Mouse (Mus musculus) ES-Bruce4 (cell line): Measurements from ENCODE around the gene Tldc2. TPM values are rescaled to one million over a fixed set of nuclear protein-coding genes. Genes with fewer than 3 reads are reported as not detected.

Experiments used
- H3K27ac ChIP-seq: 2 replicates; pipeline ENCODE4 v1.5.1; 2012; ENCODE audit warnings: low read length, inconsistent platforms; ENCODE audit not compliant: insufficient read depth
- H3K27me3 ChIP-seq: 2 replicates; pipeline ENCODE4 v1.6.1; 2012; ENCODE audit warnings: mild to moderate bottlenecking, low read length, inconsistent platforms; ENCODE audit not compliant: control insufficient read depth, poor library complexity, insufficient read depth, severe bottlenecking
- H3K36me3 ChIP-seq: 2 replicates; pipeline ENCODE4 v1.6.1; 2012; ENCODE audit warnings: inconsistent platforms, mild to moderate bottlenecking, low read length, moderate library complexity; ENCODE audit not compliant: control insufficient read depth, poor library complexity, insufficient read depth, severe bottlenecking
- H3K4me1 ChIP-seq: one replicate; pipeline ENCODE4 v1.8.1; 2011; ENCODE audit warnings: low read length; ENCODE audit not compliant: control insufficient read depth, insufficient read depth
- H3K4me3 ChIP-seq: 2 replicates; pipeline ENCODE4 v1.5.1; 2011; ENCODE audit warnings: low read depth, mild to moderate bottlenecking, low read length
- H3K9ac ChIP-seq: 2 replicates; pipeline ENCODE4 v1.6.1; 2012; ENCODE audit warnings: low read depth, mild to moderate bottlenecking, inconsistent platforms; ENCODE audit not compliant: poor library complexity, severe bottlenecking
- H3K9me3 ChIP-seq: replicated peaks from 2 replicates; pipeline ENCODE4 v1.6.1; 2012; ENCODE audit warnings: mild to moderate bottlenecking, low read length, inconsistent platforms; ENCODE audit not compliant: control insufficient read depth, poor library complexity, insufficient read depth, severe bottlenecking
- CTCF ChIP-seq: IDR thresholded peaks from one replicate; pipeline ENCODE4 v1.8.1; 2011; ENCODE audit warnings: low read depth, low read length
- EP300 ChIP-seq: IDR thresholded peaks from 2 replicates; pipeline ENCODE4 v1.6.1; 2011; ENCODE audit warnings: low read depth, low read length; ENCODE audit not compliant: insufficient read depth
- POLR2A ChIP-seq: IDR thresholded peaks from one replicate; pipeline ENCODE4 v1.8.1; 2011; ENCODE audit warnings: low read length; ENCODE audit not compliant: insufficient read depth
- polyA plus RNA-seq: library from polyadenylated mRNA; stranded (reverse); fragments of >200 nt; gene quantifications from 2 replicates; pipeline ENCODE4 v1.2.4, GENCODE M21; 2011; ENCODE audit warnings: low read depth; ENCODE audit not compliant: missing spikeins, insufficient read depth, insufficient read length

Tldc2 gene
- polyA plus RNA-seq, 1 experiment = not detected

- H3K27ac ChIP-seq = no peak overlapping the region
- no peak for TF ChIP-seq POLR2A
- TF ChIP-seq EP300 = no peak
- TF ChIP-seq CTCF = no peak
- no peak overlapping the region for H3K9ac ChIP-seq
- H3K4me3 ChIP-seq = no peak overlapping the region
- H3K36me3 ChIP-seq = no peaks in the 10 kb centered on the region
- H3K9me3 ChIP-seq = no peaks in the 10 kb centered on the region
- H3K27me3 ChIP-seq = no peaks in the 10 kb centered on the region
- H3K4me1 ChIP-seq = no peaks in the 10 kb centered on the region
These were observed 42.8 kb downstream of the Tldc2 start for GRCm38 (mm10) chr2:157129601-157130164.

GRCm38 (mm10) chr2:157130813-157131514 is 44.1 kb downstream of the Tldc2 start:
- Histone ChIP-seq H3K4me3 (no peak overlapping the region), H3K4me1 (no peaks in the 10 kb centered on the region), H3K36me3 (no peaks in the 10 kb centered on the region), H3K9ac (no peak overlapping the region), H3K9me3 (no peaks in the 10 kb centered on the region), H3K27me3 (no peaks in the 10 kb centered on the region), H3K27ac (no peak overlapping the region)
- TF ChIP-seq CTCF (no peak), EP300 (no peak), POLR2A (no peak)

- H3K27ac ChIP-seq = no peak overlapping the region
- TF ChIP-seq EP300 = no peak
- no peak for TF ChIP-seq CTCF
- no peak for TF ChIP-seq POLR2A
- H3K9ac ChIP-seq = no peak overlapping the region
- H3K36me3 ChIP-seq = no peaks in the 10 kb centered on the region
- H3K4me1 ChIP-seq = no peaks in the 10 kb centered on the region
- no peaks in the 10 kb centered on the region for H3K27me3 ChIP-seq
- H3K9me3 ChIP-seq = no peaks in the 10 kb centered on the region
- no peak overlapping the region for H3K4me3 ChIP-seq
These were observed 45.2 kb downstream of the Tldc2 start for GRCm38 (mm10) chr2:157132086-157132485.

GRCm38 (mm10) chr2:157132686-157133540 is 46.1 kb downstream of the Tldc2 start:
- Histone ChIP-seq H3K4me3 (no peak overlapping the region), H3K9me3 (no peaks in the 10 kb centered on the region), H3K27me3 (no peaks in the 10 kb centered on the region), H3K27ac (no peak overlapping the region), H3K9ac (no peak overlapping the region), H3K4me1 (no peaks in the 10 kb centered on the region), H3K36me3 (no peaks in the 10 kb centered on the region)
- TF ChIP-seq CTCF (no peak), POLR2A (no peak), EP300 (no peak)

- Histone ChIP-seq H3K4me3 (peak overlapping the region; percentile 68), H3K4me1 (no peaks in the 10 kb centered on the region), H3K36me3 (no peaks in the 10 kb centered on the region), H3K27me3 (no peaks in the 10 kb centered on the region), H3K9me3 (no peaks in the 10 kb centered on the region), H3K27ac (no peak overlapping the region), H3K9ac (peak overlapping the region; percentile 48)
- TF ChIP-seq EP300 (no peak), CTCF (no peak)
These were observed 47.1 kb downstream of the Tldc2 start for GRCm38 (mm10) chr2:157133769-157134478.
